Mouse (Mus musculus) kidney, embryonic 16.5 days (tissue): ENCODE measurements around the gene Znrf3. TPM values are rescaled to one million over a fixed set of nuclear protein-coding genes. Genes with fewer than 3 reads are reported as not detected.
A peak's percentile ranks its signal among the peaks of the same experiment; 100 is the strongest.

ENCODE experiments used
- ATAC-seq: fragments of 200-750 bp; cut with Nextera tagmentation; 2 replicates; pipeline ENCODE4 v1.8.0; 2017; ENCODE audit warnings: moderate TSS enrichment; ENCODE audit not compliant: low FRiP score, low TSS enrichment
- H3K27ac ChIP-seq: fragments of 300-500 bp; sonication (generic); 2 replicates; pipeline ENCODE4 v1.5.1; 2014; ENCODE audit warnings: low read length
- H3K27me3 ChIP-seq: fragments of 300-500 bp; sonication (generic); 2 replicates; pipeline ENCODE4 v1.6.1; 2014; ENCODE audit warnings: low read length, control low read depth, mixed read lengths; ENCODE audit not compliant: insufficient read depth
- H3K36me3 ChIP-seq: fragments of 300-500 bp; sonication (generic); 2 replicates; pipeline ENCODE4 v1.6.1; 2014; ENCODE audit warnings: low read length, control low read depth, mixed read lengths; ENCODE audit not compliant: insufficient read depth
- H3K4me1 ChIP-seq: fragments of 300-500 bp; sonication (generic); 2 replicates; pipeline ENCODE4 v1.6.1; 2014; ENCODE audit warnings: low read length, control low read depth, mixed read lengths; ENCODE audit not compliant: insufficient read depth
- H3K4me2 ChIP-seq: fragments of 300-500 bp; sonication (generic); replicated peaks from 2 replicates; pipeline ENCODE4 v1.6.1; 2014; ENCODE audit warnings: low read depth, low read length
- H3K4me3 ChIP-seq: fragments of 300-500 bp; sonication (generic); 2 replicates; pipeline ENCODE4 v1.5.1; 2014; ENCODE audit warnings: mild to moderate bottlenecking, low read length
- H3K9ac ChIP-seq: fragments of 300-500 bp; sonication (generic); replicated peaks from 2 replicates; pipeline ENCODE4 v1.6.1; 2014; ENCODE audit warnings: low read length
- H3K9me3 ChIP-seq: fragments of 300-500 bp; sonication (generic); 2 replicates; pipeline ENCODE4 v1.6.1; 2016; ENCODE audit warnings: low read length, control low read depth
- WGBS: fragments of 180-500 bp; shearing (Covaris S2); extraction: QIAGEN DNeasy Blood & Tissue Kit; methylation state at CpG from one replicate; pipeline ENCODE4 v1.1.7; 2014; 5-methylcytosine and 5-hydroxymethylcytosine counted together
- polyA plus RNA-seq: library from polyadenylated mRNA; unstranded; fragments of >200 nt; fragmentation: Nextera tagmentation; extraction: Ambion mirVana; gene quantifications from 2 replicates; pipeline ENCODE4 v1.2.1, GENCODE M21; 2015

Gene Znrf3
- polyA plus RNA-seq, 1 experiment from 2014 or later, result 16.5 TPM

DNA sequence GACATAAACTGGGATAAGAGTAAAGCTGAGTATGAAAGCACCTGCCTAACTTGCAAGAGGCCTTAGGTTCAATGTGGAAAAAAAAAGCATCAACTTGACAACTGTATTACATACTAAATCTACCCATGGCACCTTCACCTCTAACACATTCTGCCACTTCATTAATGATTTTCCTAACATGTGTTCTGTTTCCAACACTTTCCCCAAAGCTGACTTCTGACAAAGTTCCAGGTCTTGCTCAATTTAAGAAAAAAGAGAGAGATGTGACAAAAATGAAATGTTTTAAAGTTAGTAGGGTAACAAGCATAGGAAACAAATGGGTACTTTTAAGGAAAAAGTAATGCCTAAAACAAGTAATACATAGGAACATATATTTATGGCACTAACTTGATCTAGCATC lies 76.2 kb downstream of the Znrf3 start:
- Histone ChIP-seq H3K36me3 (no peaks in the 10 kb centered on the region), H3K4me1 (no peaks in the 10 kb centered on the region), H3K4me2 (no peak overlapping the region), H3K9ac (no peak overlapping the region), H3K4me3 (no peak overlapping the region), H3K27ac (no peak overlapping the region), H3K9me3 (no peaks in the 10 kb centered on the region), H3K27me3 (no peaks in the 10 kb centered on the region)
- no peak for ATAC-seq

DNA sequence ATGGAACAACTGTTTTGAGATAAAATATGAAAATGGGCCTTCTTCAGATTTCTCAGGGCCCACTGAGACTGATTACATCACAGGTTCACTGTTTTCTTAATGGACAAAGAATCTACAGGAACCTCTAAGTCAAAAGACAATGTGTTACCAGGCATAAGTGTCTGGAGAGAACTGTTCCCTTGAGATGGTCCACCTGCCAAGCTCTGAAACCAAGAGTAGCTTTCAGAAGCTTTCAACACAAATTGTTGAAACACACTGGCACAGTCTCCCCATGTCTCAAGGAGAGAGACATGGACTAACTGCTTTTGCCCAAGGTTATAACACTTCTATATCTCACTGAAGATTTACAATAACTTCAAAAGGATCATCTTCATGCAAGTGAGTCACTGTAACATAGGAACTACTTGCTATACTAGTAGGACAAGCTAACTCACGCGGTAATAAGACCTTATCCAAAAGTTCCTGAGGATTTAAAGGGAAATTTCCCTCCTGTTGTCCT lies 89.3 kb downstream of the Znrf3 start:
- Histone ChIP-seq H3K4me1 (no peaks in the 10 kb centered on the region), H3K9me3 (no peaks in the 10 kb centered on the region), H3K27ac (no peak overlapping the region), H3K4me2 (no peak overlapping the region), H3K9ac (no peak overlapping the region), H3K36me3 (peaks cover 4% of the 10 kb centered on the region; the same call in 1 of the 2 replicates), H3K4me3 (no peak overlapping the region), H3K27me3 (no peaks in the 10 kb centered on the region)
- no peak for ATAC-seq
- 98% methylated on average over 2 of the region's 2 CpGs for WGBS

DNA sequence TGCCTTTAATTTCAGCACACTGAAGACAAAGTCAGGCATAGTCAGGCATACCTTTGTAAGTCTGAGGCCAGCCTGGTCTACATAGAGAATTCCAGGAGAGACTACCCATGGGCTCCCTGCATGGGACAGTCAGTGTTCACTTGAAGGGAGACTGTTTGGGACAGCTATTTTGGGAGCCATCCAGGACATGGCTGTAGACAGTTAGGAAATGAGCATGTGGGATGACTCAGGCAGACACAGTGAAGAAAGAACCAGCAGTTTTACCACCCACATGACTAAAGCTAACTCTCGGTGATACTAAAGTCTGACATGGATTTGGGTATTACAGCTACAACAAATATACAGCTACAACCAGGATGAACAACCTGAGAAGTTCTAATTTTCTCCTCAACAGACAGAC lies 89.9 kb downstream of the Znrf3 start:
- Histone ChIP-seq H3K36me3 (peaks cover 4% of the 10 kb centered on the region; the same call in 1 of the 2 replicates), H3K4me2 (no peak overlapping the region), H3K27ac (no peak overlapping the region), H3K27me3 (no peaks in the 10 kb centered on the region), H3K4me1 (no peaks in the 10 kb centered on the region), H3K4me3 (no peak overlapping the region), H3K9me3 (no peaks in the 10 kb centered on the region), H3K9ac (no peak overlapping the region)
- no peak for ATAC-seq
- WGBS, result 71% methylated on average over 1 of the region's 1 CpGs

DNA sequence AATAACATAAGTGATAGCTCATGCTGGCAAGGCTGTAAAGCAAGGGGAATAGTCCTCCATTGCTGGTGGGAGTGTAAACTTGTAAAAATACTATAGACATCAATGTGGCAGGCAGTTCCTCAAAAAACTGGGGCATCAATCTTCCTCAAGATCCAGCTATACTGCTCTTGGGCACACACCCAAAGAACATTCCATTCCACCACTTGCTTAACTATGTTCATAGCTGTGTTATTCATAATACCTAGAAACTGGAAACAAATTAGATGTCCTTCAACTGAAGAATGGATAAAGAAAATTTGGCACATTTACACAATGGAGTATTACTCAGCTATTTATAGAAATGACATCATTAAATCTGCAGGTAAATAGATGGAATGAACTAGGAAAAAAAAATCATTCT lies 91.6 kb downstream of the Znrf3 start:
- ATAC-seq, result no peak
- no peak overlapping the region for H3K4me2 ChIP-seq
- H3K27ac ChIP-seq, result no peak overlapping the region
- 0 out of 2 replicates have a peak, but pooled peaks cover under 1% of the 10 kb centered on the region for H3K4me1 ChIP-seq
- no peaks in the 10 kb centered on the region for H3K27me3 ChIP-seq
- H3K9ac ChIP-seq, result no peak overlapping the region
- H3K36me3 ChIP-seq, result peaks cover 4% of the 10 kb centered on the region; the same call in 1 of the 2 replicates
- H3K4me3 ChIP-seq, result no peak overlapping the region
- no peaks in the 10 kb centered on the region for H3K9me3 ChIP-seq

DNA sequence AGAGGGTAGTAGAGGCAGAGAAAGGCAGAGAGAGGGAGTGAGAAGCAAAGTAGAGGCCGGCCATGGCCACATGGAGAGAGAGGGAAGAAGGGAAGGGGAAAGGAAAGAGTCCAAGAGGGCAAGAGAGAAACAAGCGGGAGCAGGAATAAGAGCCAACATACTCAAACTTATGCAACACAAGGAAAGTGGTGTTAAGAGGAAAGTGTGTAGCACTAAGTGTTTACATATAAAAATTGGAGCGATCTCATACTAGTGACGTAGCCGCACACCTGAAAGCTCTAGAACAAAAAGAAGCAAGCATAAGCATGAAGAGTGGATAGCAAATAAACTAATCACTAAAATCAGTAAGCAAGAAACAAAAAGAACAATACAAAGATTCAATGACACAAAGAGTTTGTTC lies 95.2 kb downstream of the Znrf3 start:
- H3K27me3 ChIP-seq, result no peaks in the 10 kb centered on the region
- no peaks in the 10 kb centered on the region for H3K9me3 ChIP-seq
- 97% methylated on average over 5 of the region's 5 CpGs for WGBS
- peaks cover 4% of the 10 kb centered on the region; the same call in 1 of the 2 replicates for H3K36me3 ChIP-seq
- ATAC-seq, result no peak
- peaks cover 14% of the 10 kb centered on the region; the same call in 1 of the 2 replicates for H3K4me1 ChIP-seq
- H3K27ac ChIP-seq, result no peak overlapping the region
- H3K4me2 ChIP-seq, result no peak overlapping the region
- no peak overlapping the region for H3K9ac ChIP-seq
- no peak overlapping the region for H3K4me3 ChIP-seq

DNA sequence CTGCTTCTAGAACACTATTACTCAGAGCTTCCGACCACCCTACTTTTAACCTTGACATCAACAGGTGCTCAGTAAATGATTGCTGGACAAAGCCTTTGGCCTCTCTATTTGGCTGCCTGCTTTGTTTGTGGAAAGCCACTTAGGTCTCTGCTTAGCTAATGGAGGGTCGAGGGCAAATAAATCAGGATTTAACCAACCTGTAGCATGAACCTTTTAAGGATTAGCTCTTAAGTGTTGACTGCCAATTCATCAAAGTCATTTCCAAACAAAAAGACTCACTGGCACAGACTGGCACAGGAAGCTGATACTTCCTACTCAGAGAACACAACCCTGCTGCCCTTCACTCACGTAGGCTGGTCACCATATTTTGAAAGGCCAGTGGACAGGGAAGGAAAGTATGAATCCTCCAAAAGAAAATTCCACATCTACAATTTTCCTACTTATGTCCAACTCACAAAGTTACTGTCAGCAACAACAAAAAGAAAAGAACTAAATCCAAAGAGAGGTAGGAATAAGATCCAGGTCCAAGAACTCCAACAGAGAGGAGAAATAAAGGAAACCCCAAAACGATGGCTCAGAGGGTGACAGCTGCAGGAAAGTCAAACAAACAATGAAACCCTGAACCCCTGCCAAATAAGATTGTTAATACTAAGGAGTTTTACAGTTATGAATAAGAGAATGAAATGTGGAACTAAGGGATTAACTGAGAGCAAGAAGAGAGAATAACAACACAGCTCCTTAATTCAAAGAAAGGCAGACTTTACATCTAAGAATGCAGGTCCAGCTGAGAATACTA lies 97.6 kb downstream of the Znrf3 start:
- H3K4me3 ChIP-seq, result no peak overlapping the region
- peak; percentile 49; the same call in 1 of the 2 replicates for ATAC-seq
- peak overlapping the region; percentile 23 for H3K27ac ChIP-seq
- H3K9me3 ChIP-seq, result no peaks in the 10 kb centered on the region
- WGBS, result 36% methylated on average over 4 of the region's 4 CpGs
- H3K9ac ChIP-seq, result no peak overlapping the region
- no peaks in the 10 kb centered on the region for H3K27me3 ChIP-seq
- peaks cover under 1% of the 10 kb centered on the region; the same call in 1 of the 2 replicates for H3K36me3 ChIP-seq
- no peak overlapping the region for H3K4me2 ChIP-seq
- peaks cover 14% of the 10 kb centered on the region; the same call in 1 of the 2 replicates for H3K4me1 ChIP-seq

GRCm38 (mm10) chr11:5343748-5344147 lies 100.9 kb downstream of the Znrf3 start:
- Histone ChIP-seq H3K4me2 (no peak overlapping the region), H3K36me3 (no peaks in the 10 kb centered on the region), H3K9ac (no peak overlapping the region), H3K4me1 (peaks cover 14% of the 10 kb centered on the region; the same call in 1 of the 2 replicates), H3K4me3 (no peak overlapping the region), H3K9me3 (no peaks in the 10 kb centered on the region), H3K27ac (no peak overlapping the region), H3K27me3 (no peaks in the 10 kb centered on the region)
- 93% methylated on average over 4 of the region's 4 CpGs for WGBS
- ATAC-seq, result no peak

DNA sequence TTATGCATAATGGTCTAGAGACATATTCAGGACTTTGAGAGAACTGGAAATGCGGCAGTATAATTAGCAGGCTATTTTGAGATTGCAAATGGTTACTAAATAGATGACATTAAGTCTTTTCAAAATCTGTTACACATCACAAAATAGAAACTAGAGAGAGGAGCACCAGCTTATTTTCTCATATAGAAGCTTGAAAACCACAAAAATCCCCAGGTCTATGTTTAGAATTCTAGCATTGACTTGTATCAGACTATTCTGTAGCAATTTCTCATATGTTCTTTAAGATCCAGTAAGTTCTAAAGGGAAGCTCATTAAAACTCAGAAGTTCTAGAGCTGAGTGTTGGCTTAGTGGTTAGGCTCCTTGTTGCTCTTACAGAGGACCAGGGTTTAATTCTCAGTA lies 104.9 kb downstream of the Znrf3 start:
- peaks cover 4% of the 10 kb centered on the region; the same call in 1 of the 2 replicates for H3K4me1 ChIP-seq
- 85% methylated on average over 1 of the region's 1 CpGs for WGBS
- no peak overlapping the region for H3K27ac ChIP-seq
- H3K9ac ChIP-seq, result no peak overlapping the region
- H3K36me3 ChIP-seq, result no peaks in the 10 kb centered on the region
- ATAC-seq, result no peak
- H3K9me3 ChIP-seq, result no peaks in the 10 kb centered on the region
- no peak overlapping the region for H3K4me2 ChIP-seq
- no peak overlapping the region for H3K4me3 ChIP-seq
- no peaks in the 10 kb centered on the region for H3K27me3 ChIP-seq

DNA sequence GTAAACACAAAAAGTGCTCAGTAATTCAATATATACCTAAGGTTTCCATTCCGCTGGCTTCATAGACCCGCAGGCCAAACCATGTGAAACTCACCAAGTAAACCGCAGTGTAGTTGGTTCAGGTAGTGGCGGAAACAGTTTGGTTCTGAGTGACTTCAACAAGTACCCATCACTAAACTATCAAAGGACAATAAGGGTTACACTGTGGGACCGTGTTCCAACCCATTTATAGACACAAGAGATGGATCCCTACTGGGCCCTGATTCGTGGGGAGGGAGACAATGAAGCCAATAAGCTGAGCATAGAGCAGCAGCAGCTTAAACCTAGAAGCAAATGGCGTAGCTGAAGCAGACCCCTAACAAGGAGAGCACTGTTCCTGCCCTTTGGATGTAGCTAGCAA lies 107.8 kb downstream of the Znrf3 start:
- no peaks in the 10 kb centered on the region for H3K9me3 ChIP-seq
- no peak overlapping the region for H3K4me2 ChIP-seq
- H3K36me3 ChIP-seq, result no peaks in the 10 kb centered on the region
- no peak overlapping the region for H3K4me3 ChIP-seq
- no peak overlapping the region for H3K27ac ChIP-seq
- H3K4me1 ChIP-seq, result peaks cover 4% of the 10 kb centered on the region; the same call in 1 of the 2 replicates
- no peak for ATAC-seq
- no peaks in the 10 kb centered on the region for H3K27me3 ChIP-seq
- H3K9ac ChIP-seq, result no peak overlapping the region
- WGBS, result 79% methylated on average over 7 of the region's 7 CpGs

DNA sequence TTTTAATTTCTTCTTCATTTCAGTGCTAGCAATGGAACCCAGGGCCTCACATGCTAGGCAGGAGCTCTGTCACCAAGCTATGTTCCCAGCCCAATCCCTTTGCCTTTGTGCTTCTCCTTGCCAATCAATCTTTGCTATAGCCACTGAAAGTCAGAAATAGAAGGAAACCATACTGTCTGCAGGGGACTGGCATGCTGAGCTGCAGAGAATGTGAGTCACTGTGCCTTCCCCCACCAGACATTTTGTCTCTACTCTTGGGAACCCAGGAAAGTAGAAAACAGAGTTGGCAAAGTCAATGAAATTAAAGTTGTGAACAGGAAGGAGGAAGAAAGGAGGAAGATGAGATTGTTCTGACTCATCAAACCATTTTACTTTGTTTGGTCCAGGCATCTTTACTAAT lies 108.4 kb downstream of the Znrf3 start:
- Histone ChIP-seq H3K27ac (no peak overlapping the region), H3K4me3 (no peak overlapping the region), H3K4me2 (no peak overlapping the region), H3K4me1 (peaks cover 4% of the 10 kb centered on the region; the same call in 1 of the 2 replicates), H3K36me3 (no peaks in the 10 kb centered on the region), H3K9ac (no peak overlapping the region), H3K27me3 (no peaks in the 10 kb centered on the region), H3K9me3 (no peaks in the 10 kb centered on the region)
- ATAC-seq, result no peak
